Mouse (Mus musculus): Measurements from ENCODE around the gene Tnfrsf23.
"Not testable (repeated sequence)": the region's sequence is repeated elsewhere in the genome, so short reads cannot be mapped to it uniquely, and the experiment has no call there.

The Tnfrsf23 gene

DNA sequence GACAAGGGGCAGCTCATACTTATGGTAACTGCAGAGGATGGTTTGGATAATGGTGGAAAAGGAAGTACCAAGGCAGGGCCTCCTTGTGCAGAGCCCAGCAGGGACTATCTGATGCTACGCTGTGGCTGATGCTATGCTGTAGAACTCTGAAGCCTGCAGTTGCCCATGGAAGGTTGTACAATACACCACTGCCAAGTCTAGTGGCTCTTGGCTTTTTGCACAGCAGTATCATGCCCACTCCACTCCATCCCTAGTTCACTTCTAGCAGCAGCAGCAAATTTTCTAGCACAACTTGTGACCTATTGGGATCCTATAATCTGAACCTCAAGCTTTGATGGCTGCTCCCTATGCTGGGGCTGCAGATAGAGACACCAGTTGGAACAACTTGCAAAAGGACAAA, 4.1 kb downstream of the Tnfrsf23 start:
- no peak for DNase-seq

DNA sequence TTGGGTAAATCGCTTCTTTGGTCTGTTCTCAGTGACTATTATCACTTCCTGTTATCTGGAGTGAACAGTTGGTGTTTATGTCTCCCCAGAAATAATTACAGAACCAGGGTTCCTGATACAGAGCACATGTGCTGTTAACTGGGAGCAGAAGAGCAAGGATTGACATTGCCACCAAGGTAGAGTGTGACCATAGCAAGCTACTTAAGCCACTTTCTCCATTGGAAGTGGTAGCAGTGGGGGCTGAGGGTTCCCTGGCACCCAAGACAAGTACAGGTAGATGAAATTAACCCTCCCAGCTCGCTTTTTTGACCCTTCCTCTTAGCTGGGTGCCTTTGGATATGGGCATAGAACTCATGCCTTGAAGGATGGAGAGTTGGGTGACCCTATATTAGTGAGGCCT, 4.8 kb downstream of the Tnfrsf23 start:
- DNase-seq = not testable (repeated sequence)

DNA sequence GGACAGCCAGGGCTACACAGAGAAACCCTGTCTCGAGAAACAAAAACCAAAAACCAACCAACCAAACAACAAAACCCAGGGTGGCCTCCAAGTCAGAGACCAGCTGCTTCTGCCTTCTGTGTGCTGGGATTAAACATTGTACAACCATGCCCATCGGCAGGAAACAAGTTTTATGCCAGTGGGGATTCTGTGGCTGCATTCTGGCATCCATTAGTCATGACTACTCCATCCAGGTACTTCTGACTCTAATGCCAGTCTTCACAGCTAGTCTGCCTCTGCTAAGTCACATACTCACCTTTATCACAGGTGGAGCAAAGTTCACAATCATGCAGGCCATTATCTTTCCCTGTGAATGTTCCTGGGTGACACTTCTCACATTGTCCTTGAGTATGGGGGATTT, 6.0 kb downstream of the Tnfrsf23 start:
- DNase-seq = peak in 1 of 2 experiments; percentile 3

DNA sequence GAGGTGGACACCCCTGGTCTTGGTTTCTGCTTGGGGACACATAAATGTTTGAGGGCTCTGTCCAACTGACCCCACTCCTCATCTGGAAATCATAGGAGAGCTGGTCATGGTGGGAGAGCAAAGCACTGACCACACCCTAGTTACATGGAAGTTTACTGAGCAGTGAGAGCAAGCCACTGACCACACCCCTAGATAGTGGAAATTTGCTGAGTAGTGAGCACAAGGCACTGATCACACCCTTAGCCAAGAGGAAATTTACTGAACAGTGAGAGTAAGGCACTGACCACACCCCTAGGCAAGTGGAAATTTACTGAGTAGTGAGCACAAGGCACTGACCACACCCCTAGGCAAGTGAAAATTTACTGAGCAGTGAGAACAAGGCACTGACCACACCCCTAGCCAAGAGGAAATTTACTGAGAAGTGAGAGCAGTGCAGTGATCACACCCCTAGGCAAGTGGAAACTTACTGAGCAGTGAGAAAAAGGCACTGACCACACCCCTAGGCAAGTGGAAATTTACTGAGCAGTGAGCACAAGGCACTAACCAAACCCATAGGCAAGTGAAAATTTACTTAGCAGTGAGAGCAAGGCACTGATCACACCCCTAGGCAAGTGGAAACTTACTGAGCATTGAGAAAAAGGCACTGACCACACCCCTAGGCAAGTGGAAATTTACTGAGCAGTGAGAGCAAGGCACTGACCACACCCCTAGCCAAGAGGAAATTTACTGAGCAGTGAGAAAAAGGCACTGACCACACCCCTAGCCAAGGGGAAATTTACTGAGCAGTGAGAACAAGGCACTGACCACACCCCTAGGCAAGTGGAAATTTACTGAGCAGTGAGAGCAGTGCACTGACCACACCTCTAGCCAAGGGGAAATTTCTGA, 19.0 kb downstream of the Tnfrsf23 start:
- DNase-seq = no peak

DNA sequence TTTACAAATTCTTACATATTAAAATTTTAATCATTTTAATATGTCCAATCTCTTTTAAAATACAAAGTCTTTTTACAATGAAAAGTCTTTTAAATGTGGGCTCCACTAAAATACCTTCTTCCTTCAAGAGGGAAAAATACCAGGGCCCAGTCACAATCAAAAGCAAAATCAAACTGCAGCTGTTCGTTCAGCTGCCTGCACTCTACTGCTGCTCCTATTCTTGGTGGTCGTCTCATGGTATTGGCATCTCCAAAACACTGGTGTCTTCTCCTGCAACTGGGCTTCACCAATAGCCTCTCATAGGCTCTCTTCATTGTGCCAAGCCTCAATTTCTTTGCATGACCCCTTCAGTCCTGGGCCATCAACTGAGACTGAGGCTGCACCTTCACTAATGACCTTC, 22.2 kb downstream of the Tnfrsf23 start:
- no peak for DNase-seq

DNA sequence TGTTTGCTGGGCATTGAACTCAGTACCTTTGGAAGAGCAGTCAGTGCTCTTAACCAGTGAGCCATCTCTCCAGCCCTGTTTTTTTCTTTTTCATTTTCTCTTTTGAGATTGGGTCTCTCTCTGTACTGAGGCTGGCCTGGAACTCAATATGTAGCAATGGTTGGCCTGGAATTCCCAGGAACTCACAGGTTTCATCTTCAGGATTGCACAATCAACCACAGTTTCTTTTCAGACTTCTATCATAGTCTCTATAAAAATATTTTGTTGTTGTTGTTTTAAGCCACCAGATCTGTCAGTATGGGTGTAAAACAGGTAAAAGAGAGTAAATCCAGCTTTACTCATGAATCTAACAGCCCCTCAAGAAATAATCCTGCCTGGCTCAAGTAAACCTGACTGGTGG, 24.9 kb downstream of the Tnfrsf23 start:
- no peak for DNase-seq

DNA sequence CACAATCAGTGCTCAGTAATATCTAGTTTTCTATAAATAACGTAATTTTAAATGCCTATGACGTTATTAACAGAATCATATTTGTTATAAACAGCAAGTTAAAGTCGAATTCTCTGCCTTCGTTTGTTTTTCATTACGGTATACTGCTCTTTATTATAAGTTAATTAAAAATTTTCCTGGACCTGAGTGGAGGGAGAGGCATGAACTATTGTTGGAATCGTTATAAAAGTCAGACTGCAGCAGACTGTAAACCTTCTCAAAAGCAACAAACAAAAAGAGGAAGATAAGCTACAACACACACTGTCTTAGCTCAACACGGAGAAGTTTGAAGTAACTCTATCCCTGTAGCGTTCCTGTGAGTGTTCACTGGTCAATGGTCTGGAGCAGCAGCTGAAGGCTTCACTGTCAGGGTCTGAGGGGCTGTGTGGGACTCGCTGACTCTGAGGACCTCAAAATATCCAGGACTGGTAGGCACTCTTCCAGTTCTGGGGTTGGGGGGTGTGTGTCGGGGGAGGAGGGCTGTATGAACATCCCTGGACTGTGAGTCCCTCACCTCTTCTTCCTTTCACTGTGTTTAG, 35.8 kb downstream of the Tnfrsf23 start:
- DNase-seq = not testable (repeated sequence)

DNA sequence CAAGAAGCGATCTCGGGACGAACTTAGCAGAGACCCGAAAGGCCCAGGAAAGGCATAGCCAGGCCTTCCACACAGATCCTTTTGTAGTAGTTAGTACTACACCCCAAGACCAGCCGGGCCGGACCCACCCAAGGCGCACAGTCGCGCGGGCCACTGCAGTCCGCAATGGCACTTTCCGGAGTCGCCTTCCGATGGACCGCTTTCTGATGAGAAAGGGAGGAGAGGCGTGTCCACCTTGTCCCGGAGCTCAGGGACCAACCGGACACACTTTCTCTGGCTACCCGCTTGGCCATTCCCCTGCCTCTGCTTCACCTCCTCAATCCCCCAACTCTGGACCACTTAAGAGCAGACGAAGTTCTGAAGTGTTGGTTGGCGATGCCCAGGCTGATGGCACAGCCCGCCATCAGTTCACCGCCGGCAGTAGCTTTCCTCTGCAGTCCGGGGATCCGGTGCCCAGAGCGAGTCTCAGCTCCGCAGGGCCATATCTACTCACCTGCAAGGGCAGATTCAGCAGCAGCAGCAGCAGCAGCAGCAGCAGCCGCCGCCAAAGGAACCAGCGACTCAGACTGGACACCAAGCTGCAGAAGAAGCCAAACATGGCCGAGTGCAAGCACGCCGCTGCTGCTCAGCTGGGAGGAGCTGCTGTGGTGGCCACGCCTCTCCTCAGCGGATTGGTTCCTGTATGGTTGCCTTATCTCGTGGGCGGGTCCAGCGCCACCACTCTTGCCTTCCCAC, 36.5 kb downstream of the Tnfrsf23 start, which contains the start of gene Tnfrsf22:
Tnfrsf22 (minus strand) TSS at position 628 of the 735 bp plus-strand sequence.
- peak; percentile 87 to 88 for DNase-seq

DNA sequence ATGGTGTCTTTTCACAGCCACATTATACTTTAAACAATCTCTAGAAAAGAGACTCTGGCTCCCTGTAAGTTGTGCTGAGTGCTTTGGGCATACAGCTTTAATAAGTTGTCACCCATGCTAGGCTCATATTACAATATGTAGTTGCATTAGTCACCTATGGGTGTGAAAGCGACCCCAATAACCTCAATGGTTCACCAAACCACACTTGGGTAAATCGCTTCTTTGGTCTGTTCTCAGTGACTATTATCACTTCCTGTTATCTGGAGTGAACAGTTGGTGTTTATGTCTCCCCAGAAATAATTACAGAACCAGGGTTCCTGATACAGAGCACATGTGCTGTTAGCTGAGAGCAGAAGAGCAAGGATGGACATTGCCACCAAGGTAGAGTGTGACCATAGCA, 41.7 kb downstream of the Tnfrsf23 start:
- DNase-seq = not testable (repeated sequence)

DNA sequence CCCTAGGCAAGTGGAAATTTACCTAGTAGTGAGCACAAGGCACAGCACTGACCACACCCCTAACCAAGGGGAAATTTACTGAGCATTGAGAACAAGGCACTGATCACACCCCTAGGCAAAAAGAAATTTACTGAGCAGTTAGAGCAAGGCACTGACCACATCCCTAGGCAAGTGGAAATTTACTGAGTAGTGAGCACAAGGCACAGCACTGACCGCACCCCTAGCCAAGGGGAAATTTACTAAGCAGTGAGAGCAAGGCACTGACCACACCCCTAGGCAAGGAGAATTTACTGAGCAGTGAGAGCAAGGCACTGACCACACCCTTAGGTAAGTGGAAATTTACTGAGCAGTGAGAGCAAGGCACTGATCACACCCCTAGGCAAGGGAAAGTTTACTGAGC, 49.0 kb downstream of the Tnfrsf23 start:
- DNase-seq = no peak

DNA sequence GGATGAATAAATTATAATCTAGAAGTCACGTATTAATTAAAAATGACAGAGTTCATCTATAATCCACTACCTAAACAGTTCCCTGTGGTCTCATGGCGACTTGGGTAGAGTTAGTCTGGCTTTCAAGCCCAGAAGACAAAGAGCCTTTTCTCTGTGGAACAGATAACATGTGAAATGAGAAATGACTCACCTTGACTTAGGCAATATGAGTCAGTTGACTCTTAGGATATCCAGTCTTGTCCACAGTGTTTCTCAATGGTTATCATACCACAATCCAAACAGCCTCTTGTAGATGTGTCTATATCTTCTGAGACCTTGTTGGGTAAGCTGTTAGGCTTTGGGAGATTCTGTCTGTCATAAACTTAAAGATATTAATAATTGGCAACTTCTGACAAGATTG, 54.2 kb downstream of the Tnfrsf23 start:
- DNase-seq = no peak

DNA sequence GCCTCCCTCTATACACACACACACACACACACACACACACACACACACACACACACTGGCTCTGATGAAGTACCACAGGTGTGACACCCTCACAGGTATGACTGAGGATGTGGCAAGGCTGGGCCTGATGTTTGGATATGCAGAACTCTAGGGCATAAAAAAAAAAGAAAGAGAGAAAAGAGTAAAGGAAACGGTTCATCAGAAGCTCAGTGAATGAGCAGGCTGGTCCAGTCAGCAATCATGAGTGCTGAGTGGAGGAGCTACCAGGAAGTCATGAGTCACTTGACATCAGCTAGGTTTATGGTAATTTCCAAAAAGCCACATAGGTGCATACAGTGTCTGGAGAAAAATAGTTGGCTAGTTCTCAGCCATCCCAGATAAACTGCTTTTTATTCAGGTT, 56.2 kb downstream of the Tnfrsf23 start:
- no peak for DNase-seq

DNA sequence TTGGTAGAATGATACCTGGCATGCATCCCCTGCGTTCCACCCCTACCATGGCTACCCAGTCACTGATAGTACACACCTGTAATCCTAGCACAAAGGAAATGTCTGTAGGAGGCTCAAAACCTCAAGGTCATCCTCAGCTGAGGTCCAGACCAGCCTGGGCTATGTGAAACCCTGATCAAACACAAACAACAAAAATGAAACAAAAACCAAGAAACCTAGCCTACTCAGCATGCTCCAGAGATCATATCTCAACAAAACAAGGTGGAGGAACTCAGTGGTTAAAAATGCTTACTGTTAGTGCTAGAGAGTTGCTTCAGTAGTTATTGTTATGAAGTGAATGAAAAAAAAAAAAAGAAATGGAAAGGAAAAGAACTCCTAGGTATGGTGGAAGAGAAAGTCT, 57.1 kb downstream of the Tnfrsf23 start, which contains the start of gene Tnfrsf26:
Tnfrsf26 (minus strand) TSS at position 183 of the 400 bp plus-strand sequence.
- DNase-seq = no peak

DNA sequence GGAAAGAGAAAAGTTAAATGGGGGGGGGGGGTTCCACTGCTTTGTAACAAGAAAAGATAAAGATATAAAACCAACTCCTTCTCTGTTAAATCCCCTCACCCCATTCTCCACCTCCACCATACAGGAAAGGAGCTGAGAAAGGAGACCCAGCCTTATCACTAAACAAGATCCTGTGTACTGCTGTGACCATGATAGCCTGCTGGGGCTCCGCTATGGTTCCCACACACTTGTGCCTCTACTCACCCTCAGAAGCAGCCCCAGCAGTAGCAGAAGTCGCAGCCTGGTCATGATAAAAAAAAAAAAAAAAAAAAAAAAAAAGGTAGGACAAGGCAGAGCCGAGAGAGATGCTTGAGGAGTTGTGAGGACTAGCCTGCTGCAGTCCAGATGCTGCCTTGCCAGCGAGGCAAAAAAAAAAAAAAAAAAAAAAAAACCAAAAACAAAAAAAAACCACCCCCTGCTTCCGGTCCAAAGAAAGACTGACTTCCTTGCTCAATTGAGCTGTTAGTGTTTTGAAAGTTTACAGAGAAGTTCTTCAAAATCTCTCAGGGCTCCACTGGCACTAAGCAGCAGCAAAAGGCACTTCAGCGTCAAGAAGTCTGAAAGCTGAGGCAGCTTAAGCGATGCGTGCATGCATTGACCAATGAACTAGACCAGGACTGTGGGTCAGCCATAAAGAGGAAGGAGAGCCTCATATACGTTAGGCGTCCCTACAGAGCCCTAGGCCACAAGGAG, 58.0 kb downstream of the Tnfrsf23 start:
- peak in 1 of 2 experiments; percentile 14 for DNase-seq

DNA sequence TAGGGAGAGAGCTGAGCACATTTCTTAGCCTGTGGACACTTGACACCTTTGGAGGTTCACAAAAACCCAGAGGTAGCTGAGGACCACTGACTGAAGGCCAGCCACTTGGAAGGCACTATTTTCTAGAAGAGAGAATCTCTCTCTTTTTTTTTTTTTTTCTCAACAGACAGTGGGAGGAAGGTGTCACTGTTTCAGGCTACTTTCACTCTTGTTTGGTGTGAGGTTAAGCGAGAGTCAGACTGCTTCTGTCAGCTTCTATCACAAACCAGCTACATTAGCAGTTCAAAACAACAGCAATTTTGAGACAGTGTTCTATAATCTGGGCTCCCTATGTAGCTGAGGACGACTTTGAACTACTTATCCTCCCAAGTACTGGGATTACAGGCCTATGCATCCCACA, 59.5 kb downstream of the Tnfrsf23 start:
- no peak for DNase-seq

DNA sequence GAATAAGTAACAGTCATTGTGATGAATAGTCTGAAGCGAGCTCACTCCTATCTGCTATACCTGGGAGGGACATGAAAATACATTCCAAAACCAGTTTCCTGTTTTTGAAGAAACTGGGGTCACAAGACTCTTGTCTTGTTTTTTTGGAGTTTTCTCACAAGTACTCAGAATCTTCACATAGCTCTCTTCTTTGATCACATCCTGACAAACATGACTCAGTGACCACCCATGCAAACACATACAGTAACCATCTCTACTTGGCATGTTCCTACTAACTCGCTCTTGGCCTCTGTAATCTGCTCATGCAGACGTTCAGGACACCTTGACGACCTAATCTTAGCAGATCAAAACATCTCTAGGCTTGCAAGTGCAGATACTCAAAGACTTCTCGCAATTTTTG, 60.5 kb downstream of the Tnfrsf23 start:
- no peak for DNase-seq

DNA sequence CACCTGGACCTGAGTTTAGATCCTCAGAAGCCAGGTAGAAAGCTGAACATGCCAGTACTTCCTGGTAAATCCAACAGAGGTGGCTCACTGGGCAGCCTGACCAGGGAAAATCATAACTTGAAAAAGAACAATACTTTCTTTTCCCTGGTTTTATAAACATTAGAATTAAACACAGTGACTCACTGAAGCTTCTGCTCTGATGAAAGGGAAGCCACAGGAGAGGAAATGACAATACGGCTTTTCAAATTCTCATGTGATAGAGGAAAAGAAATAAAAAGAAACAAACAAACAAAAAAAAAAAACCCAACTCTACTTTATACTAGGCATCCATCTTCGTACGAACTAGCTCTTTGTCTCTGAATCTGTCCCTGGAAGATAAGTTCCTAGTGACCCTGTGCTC, 61.1 kb downstream of the Tnfrsf23 start:
- DNase-seq = no peak

DNA sequence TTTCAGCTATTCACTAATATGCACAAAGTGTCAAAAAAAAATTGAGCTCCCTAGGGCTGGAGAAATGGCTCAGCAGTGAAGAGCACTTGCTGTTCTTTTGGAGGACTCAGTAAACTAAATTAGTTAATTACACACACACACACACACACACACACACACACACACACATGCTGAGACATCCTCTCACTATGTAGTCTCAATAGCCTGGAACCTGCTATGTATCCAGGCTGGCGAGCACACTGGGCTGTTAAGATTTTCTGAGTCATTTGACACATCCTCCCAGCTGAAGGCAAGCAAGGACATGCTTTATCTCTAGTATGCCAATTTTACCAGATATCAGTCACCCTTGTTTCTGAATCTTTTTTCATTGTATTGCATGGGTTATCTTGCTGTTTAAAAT, 64.7 kb downstream of the Tnfrsf23 start:
- DNase-seq = no peak
